Mouse (Mus musculus) neural tube, embryonic 12.5 days (tissue): ENCODE measurements around the gene Foxn2. TPM values are rescaled to one million over a fixed set of nuclear protein-coding genes. Genes with fewer than 3 reads are reported as not detected.

Experiments used
- ATAC-seq: fragments of 200-750 bp; cut with Nextera tagmentation; 2 replicates; pipeline ENCODE4 v1.8.0; 2017; ENCODE audit warnings: low read depth, mild to moderate bottlenecking, moderate TSS enrichment, moderate library complexity; ENCODE audit not compliant: low FRiP score
- H3K27ac ChIP-seq: fragments of 300-500 bp; sonication (generic); 2 replicates; pipeline ENCODE4 v1.5.1; 2016
- H3K27me3 ChIP-seq: fragments of 300-500 bp; sonication (generic); replicated peaks from 2 replicates; pipeline ENCODE4 v1.6.1; 2016; ENCODE audit warnings: mild to moderate bottlenecking
- H3K36me3 ChIP-seq: fragments of 300-500 bp; sonication (generic); 2 replicates; pipeline ENCODE4 v1.6.1; 2016; ENCODE audit warnings: mild to moderate bottlenecking
- H3K4me1 ChIP-seq: fragments of 300-500 bp; sonication (generic); 2 replicates; pipeline ENCODE4 v1.6.1; 2016
- H3K4me2 ChIP-seq: fragments of 300-500 bp; sonication (generic); replicated peaks from 2 replicates; pipeline ENCODE4 v1.6.1; 2016; ENCODE audit warnings: mild to moderate bottlenecking
- H3K4me3 ChIP-seq: fragments of 300-500 bp; sonication (generic); 2 replicates; pipeline ENCODE4 v1.5.1; 2016
- H3K9ac ChIP-seq: fragments of 300-500 bp; sonication (generic); 2 replicates; pipeline ENCODE4 v1.6.1; 2016; ENCODE audit warnings: mild to moderate bottlenecking
- H3K9me3 ChIP-seq: fragments of 300-500 bp; sonication (generic); 2 replicates; pipeline ENCODE4 v1.6.1; 2016; ENCODE audit warnings: mild to moderate bottlenecking
- WGBS: fragments of 180-500 bp; shearing (Covaris S2); methylation state at CpG from one replicate; pipeline ENCODE4 v1.1.7; 2016; 5-methylcytosine and 5-hydroxymethylcytosine counted together
- polyA plus RNA-seq: library from polyadenylated mRNA; unstranded; fragments of >200 nt; fragmentation: Nextera tagmentation; extraction: Ambion mirVana; gene quantifications from 2 replicates; pipeline ENCODE4 v1.2.1, GENCODE M21; 2016

Foxn2 gene
- polyA plus RNA-seq: 11.1 and 12.5 TPM in 2 replicates

DNA sequence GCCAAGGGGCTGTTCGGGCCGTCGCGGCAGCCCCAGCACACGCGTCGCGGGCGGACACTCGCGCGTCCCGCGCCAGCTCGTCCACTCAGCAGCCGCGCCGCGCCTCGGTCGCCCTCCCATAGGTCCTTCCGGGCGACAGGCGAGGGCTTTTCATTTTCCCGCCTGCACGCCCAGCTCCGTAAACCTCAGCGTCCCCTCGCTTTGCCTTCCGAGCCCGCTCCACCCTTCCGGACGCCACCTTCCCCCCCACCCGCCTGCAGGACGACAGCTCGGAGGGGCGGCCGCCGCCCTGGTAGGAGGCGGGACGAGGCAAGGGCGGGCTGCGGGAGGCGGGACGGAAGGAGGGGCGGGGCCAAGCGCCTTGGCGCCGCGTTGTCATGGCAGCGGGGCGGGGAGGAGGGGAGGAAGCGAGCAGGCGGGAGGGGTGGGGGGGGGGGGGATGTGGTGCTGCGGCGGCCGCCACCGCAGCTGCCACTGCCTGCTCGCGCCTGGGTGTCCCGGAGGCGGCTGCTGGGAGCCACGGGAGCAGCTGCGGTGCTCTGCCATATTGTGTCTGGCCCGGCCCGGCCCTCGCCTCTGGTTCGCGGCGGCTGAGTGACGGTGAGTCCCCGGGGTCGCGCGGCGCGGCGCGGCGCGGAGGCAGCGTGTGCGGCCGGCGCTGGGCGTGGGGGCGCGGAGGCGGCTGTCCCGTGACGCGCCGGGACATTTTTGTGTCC lies at the start of gene Foxn2:
TSS of gene Foxn2 (plus strand) at position 427 of the 716 bp plus-strand sequence.
- Histone ChIP-seq H3K4me1 (no peaks in the 10 kb centered on the region), H3K27ac (peak within 1 kb of the TSS; percentile 89), H3K4me3 (peak within 1 kb of the TSS; percentile 84), H3K36me3 (no peaks in the 10 kb centered on the region), H3K27me3 (no peaks in the 10 kb centered on the region), H3K9ac (peak within 1 kb of the TSS; percentile 89), H3K9me3 (no peaks in the 10 kb centered on the region), H3K4me2 (peak within 1 kb of the TSS; percentile 84)
- under 1% methylated on average over 77 of the region's 93 CpGs for WGBS
- peak; percentile 92 for ATAC-seq

DNA sequence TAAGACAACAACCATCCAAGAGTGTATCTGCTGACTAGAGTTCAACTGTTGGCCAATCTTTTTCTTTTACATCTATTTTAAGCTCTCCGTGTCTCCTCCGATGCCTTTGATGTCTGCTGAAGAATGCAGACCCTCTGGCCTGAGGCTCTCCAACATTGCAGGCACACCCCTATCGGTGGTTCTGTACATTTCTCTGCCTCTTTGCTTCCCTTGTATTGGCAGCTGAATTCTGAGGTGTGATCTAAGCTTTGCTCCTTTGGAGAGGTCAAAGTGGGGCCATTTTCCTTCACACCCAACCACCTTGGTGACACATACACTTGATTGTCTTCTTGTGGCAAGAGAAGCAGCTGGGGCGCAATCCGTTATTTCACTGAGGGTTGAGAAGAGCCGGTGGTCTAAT lies 43.0 kb upstream of the Foxn2 start:
- Histone ChIP-seq H3K4me3 (no peak overlapping the region), H3K4me1 (peaks cover 12% of the 10 kb centered on the region), H3K9ac (no peak overlapping the region), H3K4me2 (no peak overlapping the region), H3K9me3 (no peaks in the 10 kb centered on the region), H3K36me3 (no peaks in the 10 kb centered on the region), H3K27me3 (no peaks in the 10 kb centered on the region), H3K27ac (no peak overlapping the region)
- no peak for ATAC-seq
- WGBS: 88% methylated on average over 6 of the region's 6 CpGs

GRCm38 (mm10) chr17:88398090-88398489 lies 42.4 kb upstream of the Foxn2 start:
- 91% methylated on average over 6 of the region's 6 CpGs for WGBS
- no peak for ATAC-seq
- no peak overlapping the region for H3K4me2 ChIP-seq

GRCm38 (mm10) chr17:88398854-88399253 lies 41.7 kb upstream of the Foxn2 start:
- H3K9ac ChIP-seq: no peak overlapping the region
- ATAC-seq: no peak
- no peak overlapping the region for H3K4me3 ChIP-seq
- H3K27ac ChIP-seq: no peak overlapping the region
- no peaks in the 10 kb centered on the region for H3K36me3 ChIP-seq
- H3K4me1 ChIP-seq: peaks cover 12% of the 10 kb centered on the region
- no peak overlapping the region for H3K4me2 ChIP-seq
- no peaks in the 10 kb centered on the region for H3K9me3 ChIP-seq
- H3K27me3 ChIP-seq: peaks cover 7% of the 10 kb centered on the region; the same call in 1 of the 2 replicates
- 70% methylated on average over 4 of the region's 4 CpGs for WGBS

More at GRCm38 (mm10) chr17:88398090-88398489, 42.4 kb upstream of the Foxn2 start:
- no peak overlapping the region for H3K4me3 ChIP-seq
- H3K9me3 ChIP-seq: no peaks in the 10 kb centered on the region
- H3K9ac ChIP-seq: no peak overlapping the region
- peaks cover under 1% of the 10 kb centered on the region; the same call in 1 of the 2 replicates for H3K27me3 ChIP-seq
- H3K4me1 ChIP-seq: peaks cover 12% of the 10 kb centered on the region
- no peak overlapping the region for H3K27ac ChIP-seq
- H3K36me3 ChIP-seq: no peaks in the 10 kb centered on the region

DNA sequence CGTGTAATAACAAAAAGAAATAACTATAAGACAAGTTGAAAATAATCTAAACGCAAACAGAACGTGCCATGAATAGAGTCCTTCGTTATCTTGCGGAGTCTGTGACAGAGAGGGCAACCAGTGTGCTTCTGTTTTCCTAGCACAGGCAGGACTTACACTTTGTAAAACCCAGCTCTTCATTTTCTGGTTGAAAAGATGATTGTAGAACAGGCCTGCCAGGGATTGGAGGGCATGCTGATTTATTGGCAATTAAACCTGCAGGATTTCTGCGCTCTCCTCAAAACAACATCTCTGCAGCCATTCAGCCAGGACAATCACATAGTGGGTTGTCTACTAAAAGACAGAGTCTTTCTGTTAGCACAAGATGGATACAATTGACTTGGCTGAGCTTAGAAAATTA lies 40.4 kb upstream of the Foxn2 start:
- WGBS: 16% methylated on average over 6 of the region's 6 CpGs
- Histone ChIP-seq H3K4me1 (peaks cover 18% of the 10 kb centered on the region), H3K4me3 (no peak overlapping the region), H3K4me2 (peak overlapping the region; percentile 16), H3K27me3 (peaks cover 9% of the 10 kb centered on the region; the same call in 1 of the 2 replicates), H3K9me3 (no peaks in the 10 kb centered on the region), H3K9ac (no peak overlapping the region), H3K36me3 (no peaks in the 10 kb centered on the region), H3K27ac (no peak overlapping the region)
- ATAC-seq: peak; percentile 59

DNA sequence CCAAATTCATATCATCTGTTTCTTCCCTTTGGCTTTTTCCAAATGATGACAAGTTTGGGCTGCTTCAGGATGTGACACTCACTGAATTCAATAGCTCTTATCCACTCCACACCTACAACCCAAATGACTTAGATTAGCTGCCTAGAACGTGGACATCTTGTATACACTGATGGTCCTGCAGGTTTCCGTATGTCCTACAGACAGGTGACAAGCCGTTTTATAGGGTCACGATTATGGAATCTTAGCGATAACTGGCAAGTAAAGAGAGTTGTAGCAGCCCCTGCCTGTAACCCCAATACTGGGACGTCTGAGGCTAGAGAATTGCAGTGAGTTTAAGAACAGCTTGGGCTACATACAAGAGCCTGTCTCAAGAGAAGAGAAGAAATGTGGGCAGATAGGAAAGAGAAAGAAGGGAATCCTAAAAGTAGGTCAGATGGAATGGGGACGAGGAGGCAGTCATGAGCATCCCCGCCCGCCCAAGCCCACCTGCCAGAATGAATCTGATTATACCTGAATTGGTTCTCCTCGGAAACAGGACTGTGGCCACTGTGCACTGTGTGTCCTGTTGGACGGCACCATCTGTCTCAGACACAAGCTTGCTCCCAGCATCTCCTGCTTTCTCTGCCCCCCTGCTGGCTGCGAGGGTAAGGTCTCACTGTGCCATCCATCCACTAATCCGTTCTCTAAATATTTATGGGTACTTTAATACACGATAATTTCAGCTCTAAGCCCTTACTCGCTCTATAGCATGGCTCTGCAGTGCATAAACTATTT lies 39.6 kb upstream of the Foxn2 start:
- 58% methylated on average over 15 of the region's 15 CpGs for WGBS
- no peak overlapping the region for H3K4me3 ChIP-seq
- no peaks in the 10 kb centered on the region for H3K9me3 ChIP-seq
- ATAC-seq: no peak
- no peak overlapping the region for H3K4me2 ChIP-seq
- peaks cover 10% of the 10 kb centered on the region; the same call in 1 of the 2 replicates for H3K27me3 ChIP-seq
- no peak overlapping the region for H3K27ac ChIP-seq
- no peaks in the 10 kb centered on the region for H3K36me3 ChIP-seq
- H3K9ac ChIP-seq: no peak overlapping the region
- H3K4me1 ChIP-seq: peaks cover 19% of the 10 kb centered on the region

- H3K9ac ChIP-seq: no peak overlapping the region
- peaks cover 19% of the 10 kb centered on the region for H3K4me1 ChIP-seq
Observed at GRCm38 (mm10) chr17:88403269-88403668, 37.2 kb upstream of the Foxn2 start.

DNA sequence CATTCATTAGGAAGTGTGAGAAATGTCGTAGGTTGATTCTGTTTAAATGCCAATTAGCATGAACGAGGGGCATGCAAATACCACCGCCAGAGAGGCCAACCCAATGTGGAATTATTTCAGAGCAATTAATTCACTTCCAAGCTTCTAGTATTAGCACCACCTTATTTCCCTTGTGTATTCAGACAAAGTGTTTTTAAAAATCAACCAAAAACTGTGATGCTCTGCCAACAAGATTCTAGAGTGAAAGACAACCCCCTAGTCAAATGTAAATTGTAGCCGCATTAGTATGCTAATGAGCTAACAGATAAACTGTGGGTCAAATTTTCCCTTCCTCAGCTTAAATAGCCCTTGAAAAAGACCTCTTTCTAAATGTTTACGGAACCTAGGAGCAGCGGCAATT lies 36.0 kb upstream of the Foxn2 start:
- Histone ChIP-seq H3K9ac (no peak overlapping the region), H3K27me3 (peaks cover 10% of the 10 kb centered on the region; the same call in 1 of the 2 replicates), H3K4me2 (peak overlapping the region; percentile 44), H3K9me3 (no peaks in the 10 kb centered on the region), H3K4me3 (no peak overlapping the region), H3K27ac (no peak overlapping the region), H3K36me3 (no peaks in the 10 kb centered on the region), H3K4me1 (peaks cover 19% of the 10 kb centered on the region)
- ATAC-seq: no peak
- 6% methylated on average over 6 of the region's 6 CpGs for WGBS

More at GRCm38 (mm10) chr17:88403269-88403668, 37.2 kb upstream of the Foxn2 start:
- Histone ChIP-seq H3K27ac (no peak overlapping the region), H3K27me3 (peaks cover 10% of the 10 kb centered on the region; the same call in 1 of the 2 replicates), H3K4me3 (no peak overlapping the region), H3K4me2 (no peak overlapping the region), H3K36me3 (no peaks in the 10 kb centered on the region), H3K9me3 (no peaks in the 10 kb centered on the region)
- no peak for ATAC-seq
- WGBS: 87% methylated on average over 6 of the region's 6 CpGs

DNA sequence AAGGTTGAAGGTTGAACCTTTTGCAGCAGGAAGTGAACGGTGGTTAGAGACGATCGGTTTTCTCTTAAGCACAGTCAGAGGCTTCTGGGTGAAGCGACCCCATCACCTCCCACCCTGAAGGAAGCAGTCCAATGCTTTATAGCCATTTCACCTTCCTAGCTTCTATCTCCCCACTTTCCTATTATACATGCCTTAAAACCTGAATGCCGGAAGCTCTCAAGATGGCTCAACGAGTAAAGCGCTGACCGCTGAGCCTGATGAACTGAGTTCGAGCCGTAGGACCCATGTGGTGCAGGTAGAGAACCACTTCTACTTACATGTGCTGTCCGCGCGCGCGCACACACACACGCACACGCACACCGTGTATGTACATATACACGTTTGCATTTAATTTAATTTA lies 35.4 kb upstream of the Foxn2 start:
- peak overlapping the region; percentile 44 for H3K4me2 ChIP-seq
- no peak overlapping the region for H3K27ac ChIP-seq
- WGBS: 33% methylated on average over 19 of the region's 19 CpGs
- peaks cover 17% of the 10 kb centered on the region for H3K4me1 ChIP-seq
- no peaks in the 10 kb centered on the region for H3K9me3 ChIP-seq
- peaks cover 10% of the 10 kb centered on the region; the same call in 1 of the 2 replicates for H3K27me3 ChIP-seq
- no peaks in the 10 kb centered on the region for H3K36me3 ChIP-seq
- H3K4me3 ChIP-seq: no peak overlapping the region
- no peak for ATAC-seq
- H3K9ac ChIP-seq: no peak overlapping the region

DNA sequence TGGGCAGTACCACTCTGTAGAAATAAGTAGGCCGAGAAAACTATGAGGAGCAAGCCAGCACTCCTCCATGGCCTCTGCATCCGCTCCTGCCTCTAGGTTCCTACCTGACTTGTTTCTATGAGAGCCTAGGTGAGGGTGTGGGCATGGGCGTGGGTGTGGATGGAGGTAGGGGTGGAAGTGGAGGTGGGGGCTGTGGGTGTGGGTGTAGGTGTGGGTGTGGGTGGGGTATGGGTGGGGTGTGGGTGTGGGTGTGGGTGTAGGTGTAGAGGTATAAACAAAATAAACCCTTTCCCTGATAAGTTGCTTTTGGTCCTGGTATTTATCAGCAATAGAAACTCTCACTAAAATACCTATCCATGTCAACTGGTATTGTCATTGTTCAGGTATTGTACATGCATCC lies 30.8 kb upstream of the Foxn2 start:
- Histone ChIP-seq H3K27ac (no peak overlapping the region), H3K4me1 (0 out of 2 replicates have a peak, but pooled peaks cover 5% of the 10 kb centered on the region), H3K9ac (no peak overlapping the region), H3K4me3 (no peak overlapping the region), H3K36me3 (no peaks in the 10 kb centered on the region), H3K9me3 (no peaks in the 10 kb centered on the region), H3K27me3 (0 out of 2 replicates have a peak, but pooled peaks cover 3% of the 10 kb centered on the region), H3K4me2 (no peak overlapping the region)
- no peak for ATAC-seq
- WGBS: 87% methylated on average over 3 of the region's 3 CpGs

DNA sequence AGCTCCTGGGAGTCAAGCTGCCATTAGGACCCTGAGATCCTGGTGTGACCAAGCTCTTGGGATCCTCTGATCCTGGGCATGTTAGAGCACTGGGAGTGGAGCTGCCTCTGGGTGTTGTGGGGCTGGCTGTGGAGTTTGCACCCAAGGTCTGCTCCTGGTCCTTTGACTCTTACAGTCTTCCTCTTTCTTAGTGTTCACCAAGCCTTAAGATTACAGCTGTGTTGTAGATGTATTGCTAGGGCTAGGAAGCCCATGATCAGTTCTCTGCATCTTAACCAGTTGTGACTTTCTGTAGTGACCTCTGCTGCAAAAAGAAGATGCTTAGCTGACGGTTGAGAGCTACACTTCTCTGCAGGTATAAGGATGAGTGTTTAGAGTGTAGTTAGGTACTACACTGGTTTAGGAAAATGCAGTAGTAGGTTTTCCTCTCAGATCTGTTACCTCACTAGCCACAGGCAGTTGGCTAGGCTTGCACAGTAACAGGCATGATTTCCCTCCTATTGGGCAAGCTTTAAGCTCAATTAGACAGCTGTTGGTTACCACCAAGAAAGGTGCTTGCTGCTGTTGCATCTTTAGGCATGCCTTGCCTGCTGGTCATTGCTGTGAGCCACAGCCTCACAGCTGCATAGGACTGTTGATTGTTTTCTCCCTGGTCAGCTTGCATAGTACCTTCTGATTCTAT lies 27.2 kb upstream of the Foxn2 start:
- Histone ChIP-seq H3K36me3 (no peaks in the 10 kb centered on the region), H3K4me3 (no peak overlapping the region), H3K4me1 (no peaks in the 10 kb centered on the region), H3K9me3 (no peaks in the 10 kb centered on the region), H3K27me3 (no peaks in the 10 kb centered on the region), H3K4me2 (no peak overlapping the region), H3K27ac (no peak overlapping the region), H3K9ac (no peak overlapping the region)
- no peak for ATAC-seq
- 89% methylated on average over 1 of the region's 1 CpGs for WGBS

- Histone ChIP-seq H3K4me2 (no peak overlapping the region), H3K4me1 (no peaks in the 10 kb centered on the region), H3K4me3 (no peak overlapping the region), H3K9ac (no peak overlapping the region), H3K27ac (no peak overlapping the region), H3K36me3 (no peaks in the 10 kb centered on the region), H3K9me3 (no peaks in the 10 kb centered on the region), H3K27me3 (no peaks in the 10 kb centered on the region)
- 86% methylated on average over 4 of the region's 4 CpGs for WGBS
- ATAC-seq: no peak
Observed at GRCm38 (mm10) chr17:88420426-88420825, 20.1 kb upstream of the Foxn2 start.
